Mouse (Mus musculus): Measurements from ENCODE around the gene Tnk2.

DNA sequence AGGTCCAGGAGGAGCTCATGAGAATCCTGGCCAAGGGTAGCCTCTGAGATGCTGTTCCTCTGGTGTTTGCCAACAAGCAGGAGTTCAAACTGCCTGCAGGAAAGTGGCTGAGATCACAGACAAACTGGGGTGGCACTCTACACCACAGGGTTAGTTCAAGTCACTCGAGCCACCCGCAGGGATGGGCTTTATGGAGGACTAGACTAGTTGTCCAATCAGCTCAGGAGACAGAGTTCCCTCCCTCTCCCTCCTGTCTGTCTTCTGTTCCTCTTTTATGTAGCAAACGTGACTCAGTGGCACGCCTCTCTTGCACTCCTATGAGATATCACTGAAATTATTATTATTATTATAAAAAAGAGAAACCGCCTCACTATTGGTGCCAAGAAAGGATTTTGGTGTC, 9.5 kb upstream of the Tnk2 start:
- TF ChIP-seq IRF4 (IDR thresholded peaks at IDR 0.05; ENCODE audit: low read depth, low read length) (no peak), CTCF (conservative IDR thresholded peaks at IDR 0.05 in 1 of 2, IDR thresholded peaks at IDR 0.05 in 1 of 2; ENCODE audit: low read depth in 2 of 2, low read length in 2 of 2) (no peak), HCFC1 (IDR thresholded peaks at IDR 0.05; ENCODE audit: low read depth, low read length) (no peak), POLR2A (IDR thresholded peaks at IDR 0.05; ENCODE audit: low read depth, low read length) (no peak), SMC3 (IDR thresholded peaks at IDR 0.05; ENCODE audit: low read depth, low read length) (no peak)
